Mouse (Mus musculus) lung, adult 2 months (tissue): ENCODE measurements around the gene Mvk.

Experiments
- CTCF ChIP-seq: fragments of 200-500 bp; IDR thresholded peaks from 2 replicates; pipeline ENCODE4 v1.5.1; 2011; ENCODE audit warnings: mild to moderate bottlenecking, low read length, control low read depth; ENCODE audit not compliant: insufficient read depth
- POLR2A ChIP-seq: fragments of 200-500 bp; IDR thresholded peaks from 2 replicates; pipeline ENCODE4 v1.6.1; 2011; ENCODE audit warnings: low read depth, mild to moderate bottlenecking, control low read depth, low read length, borderline replicate concordance; ENCODE audit errors: extremely low read depth

GRCm38 (mm10) chr5:114422591-114422990, 21.5 kb upstream of the Mvk start:
- TF ChIP-seq CTCF (no peak), POLR2A (no peak)
